Mouse (Mus musculus): ENCODE results near the gene Try4. TPM values are rescaled to one million over a fixed set of nuclear protein-coding genes. Genes with fewer than 3 reads are reported as not detected.
"Not testable (repeated sequence)": the region's sequence is repeated elsewhere in the genome, so short reads cannot be mapped to it uniquely, and the experiment has no call there.

The Try4 gene
- total RNA-seq (2021) = not detected

GRCm38 (mm10) chr6:41301969-41302368 is at the start of gene Try4:
Try4 (plus strand) TSS chr6:41302269.
- no peak for DNase-seq

GRCm38 (mm10) chr6:41253314-41253713 is 48.8 kb upstream of the Try4 start:
- DNase-seq = not testable (repeated sequence)

- no peak for DNase-seq
Measured at GRCm38 (mm10) chr6:41256424-41256823, 45.6 kb upstream of the Try4 start.

DNA sequence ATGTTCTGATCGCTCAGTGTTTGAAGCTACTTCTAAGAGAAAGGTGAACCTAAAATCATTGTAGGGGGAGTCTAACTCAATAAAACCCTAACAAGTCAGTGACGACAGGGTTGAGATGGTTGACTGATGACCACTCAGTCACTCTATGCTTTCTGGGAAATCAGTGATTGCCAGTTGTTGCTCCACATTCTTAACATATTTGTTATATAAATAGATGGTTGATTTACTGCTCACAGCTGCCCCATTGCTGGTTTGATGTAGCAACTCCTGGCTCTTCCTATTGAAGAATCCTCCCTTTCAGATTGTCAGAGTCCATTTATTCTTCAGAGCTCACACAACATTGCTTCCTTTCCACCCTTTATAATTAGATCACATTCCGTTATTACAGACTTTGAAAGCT is 44.6 kb upstream of the Try4 start:
- no peak for DNase-seq

DNA sequence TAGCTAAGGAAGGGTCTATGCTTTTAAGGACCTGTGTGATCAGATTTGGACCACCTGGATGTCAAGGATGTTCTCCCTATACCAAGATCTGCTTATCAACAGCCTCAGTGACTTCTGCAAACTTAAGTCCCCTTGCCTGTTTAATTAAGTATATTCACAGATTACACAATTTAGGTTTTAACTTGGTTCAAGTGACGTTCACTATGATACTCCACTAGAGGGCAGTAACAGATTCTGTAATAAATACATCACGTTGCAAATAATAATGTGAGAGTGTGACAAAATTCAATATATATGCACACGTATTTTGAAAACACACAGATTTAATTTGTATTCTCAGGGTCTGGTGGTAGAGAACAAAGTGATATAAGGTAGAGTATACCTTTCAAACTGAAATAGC is 39.3 kb upstream of the Try4 start:
- DNase-seq = no peak

GRCm38 (mm10) chr6:41266140-41266539 is 35.9 kb upstream of the Try4 start:
- DNase-seq = no peak

DNA sequence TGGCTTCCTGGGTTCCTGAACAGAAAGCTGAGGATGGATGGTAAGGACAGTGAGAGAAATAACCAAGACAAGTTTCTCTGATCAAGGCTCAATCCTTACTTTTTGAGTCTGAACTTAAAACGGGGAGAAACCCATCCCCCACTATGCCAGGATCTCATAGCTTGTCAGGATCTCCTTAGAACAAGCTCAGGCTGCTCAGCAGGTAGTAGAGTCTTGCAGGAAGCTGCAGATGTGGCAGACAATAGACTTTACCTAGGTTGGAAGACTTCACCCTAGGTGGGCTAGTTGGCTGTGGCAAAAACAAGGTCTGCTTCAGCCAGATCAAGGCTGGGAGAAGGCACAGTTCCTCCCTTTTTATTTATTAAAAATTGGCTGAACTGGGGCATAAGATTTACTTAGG is 3.8 kb upstream of the Try4 start:
- no peak for DNase-seq

- DNase-seq = not testable (repeated sequence)
Measured at GRCm38 (mm10) chr6:41316741-41317140, 14.7 kb downstream of the Try4 start, which contains the start of gene Try5. Try5 (minus strand) TSS chr6:41316841.

- DNase-seq = no peak
Measured at GRCm38 (mm10) chr6:41353932-41354331, 51.9 kb downstream of the Try4 start, which contains the start of gene Try10. Try10 (plus strand) TSS chr6:41354105.

Other genes starting within 250 kb of the Try4 start
- not detected for gene Try5, start 14.6 kb downstream of the Try4 start, total RNA-seq (2021)
- gene Try10, start 51.8 kb downstream of the Try4 start, total RNA-seq (2021) = not detected
- not detected for gene Prss3, start 75.4 kb downstream of the Try4 start, total RNA-seq (2021)
- not detected for gene Gm5771, start 90.1 kb downstream of the Try4 start, total RNA-seq (2021)
- not detected for gene Gm10334, start 143.9 kb downstream of the Try4 start, total RNA-seq (2021)
- gene Prss1, start 156.7 kb downstream of the Try4 start, total RNA-seq (2021) = not detected
- not detected for gene Prss2, start 219.5 kb downstream of the Try4 start, total RNA-seq (2021)